Mouse (Mus musculus) mature B cell (primary cell): Measurements from ENCODE around the gene Thra.
"Not testable (repeated sequence)": the region's sequence is repeated elsewhere in the genome, so short reads cannot be mapped to it uniquely, and the experiment has no call there.

ENCODE experiments used
- in situ Hi-C: fragments of 300-500 bp; cut with MboI; formaldehyde crosslinking; loops from 2 replicates; pipeline ENCODE4 v1.14.3; 2019

Gene Thra

DNA sequence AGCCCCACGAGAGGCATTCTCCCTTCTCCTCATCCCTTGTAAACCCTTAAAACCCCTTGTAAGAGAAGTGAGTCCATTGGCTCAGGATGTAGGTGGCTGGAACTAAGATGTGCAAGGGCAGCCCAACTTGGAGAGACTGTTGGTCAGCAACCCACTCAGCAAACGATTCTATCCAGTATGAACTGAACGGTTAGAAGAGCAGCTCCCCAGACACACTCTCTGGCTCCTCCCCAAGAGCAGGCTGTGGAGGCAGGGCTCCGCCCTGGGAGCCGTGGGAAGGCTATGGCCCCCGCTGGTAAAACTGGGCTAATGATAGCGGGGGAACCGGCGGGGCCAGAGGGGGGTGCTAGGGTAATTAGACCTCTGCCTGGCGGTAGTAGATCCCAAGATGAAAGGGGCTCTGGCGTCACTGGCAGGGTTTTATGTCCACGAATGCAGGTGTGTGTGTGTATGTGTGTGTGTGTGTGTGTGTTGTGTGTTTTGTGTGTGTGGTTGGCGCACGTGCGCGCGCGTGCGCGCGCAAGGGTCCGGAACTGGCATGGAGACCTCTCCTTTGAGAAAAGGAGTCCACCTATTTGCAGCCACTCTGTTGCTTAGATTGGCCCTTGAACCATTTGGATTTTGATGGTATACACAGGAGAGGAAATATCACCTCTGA is at the start of gene Thra:
Gene Thra, plus strand, starts transcription at position 246 of the 658 bp plus-strand sequence.
- in situ Hi-C loops: no loop called here

DNA sequence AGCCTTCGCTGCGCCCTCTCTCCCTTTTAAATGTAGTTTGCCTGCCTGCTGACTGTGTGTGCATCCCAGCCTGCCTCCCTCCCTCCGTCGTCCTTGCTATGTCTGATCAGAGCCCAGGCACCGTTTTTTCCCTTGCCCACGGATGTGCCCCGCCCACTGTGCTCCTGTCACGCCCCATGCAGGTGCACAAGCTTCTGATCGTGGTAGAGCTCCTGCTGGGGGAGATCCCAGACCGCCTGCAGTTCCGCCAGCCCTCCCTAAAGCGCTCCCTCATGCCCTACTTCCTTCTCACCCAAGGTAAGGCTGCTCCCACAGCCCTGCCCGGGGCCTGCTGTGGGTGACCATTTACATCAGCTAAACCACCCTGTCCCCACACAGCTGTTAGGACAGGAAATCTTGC is 47.2 kb upstream of the Thra start:
- in situ Hi-C loops: no loop called here

DNA sequence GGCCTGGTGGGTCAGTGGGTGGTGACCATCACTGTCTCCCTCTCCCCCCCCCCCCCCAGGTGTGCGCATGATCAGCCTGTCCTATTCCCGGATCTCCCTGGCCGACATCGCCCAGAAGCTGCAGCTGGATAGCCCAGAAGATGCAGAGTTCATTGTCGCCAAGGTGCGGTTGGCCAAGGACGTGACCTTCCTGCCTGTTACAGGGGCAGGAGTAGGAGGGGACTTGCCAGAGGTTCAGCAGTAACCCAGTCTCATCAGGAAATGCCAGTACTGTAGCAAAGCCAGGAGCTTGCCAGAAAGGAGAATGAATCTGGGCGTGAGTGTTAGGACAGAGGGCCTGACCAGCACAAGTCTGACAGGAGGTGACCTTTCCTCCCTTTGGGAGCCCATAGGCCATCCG is 46.7 kb upstream of the Thra start:
- in situ Hi-C loops: no loop called here

DNA sequence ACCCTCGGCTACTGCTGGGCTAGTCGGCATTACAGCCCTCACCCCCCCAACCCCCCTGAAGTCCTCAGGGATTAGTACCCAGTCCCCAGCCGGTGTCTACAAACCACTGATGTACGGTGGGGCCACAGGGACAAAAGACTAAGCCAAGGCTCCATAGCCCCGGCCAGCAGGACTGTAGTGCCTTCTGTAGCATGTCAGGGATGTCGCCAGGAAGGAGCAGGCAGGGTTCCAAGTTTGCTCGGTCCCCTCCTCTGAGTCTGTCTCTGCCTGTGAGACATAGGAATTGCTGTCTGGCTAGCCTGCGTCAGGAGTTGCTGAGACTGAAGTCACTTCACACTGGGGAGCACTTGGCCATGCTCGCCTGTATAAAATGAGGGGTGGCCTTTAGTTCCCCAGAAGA is 46.1 kb upstream of the Thra start:
- in situ Hi-C loops: no loop called here

DNA sequence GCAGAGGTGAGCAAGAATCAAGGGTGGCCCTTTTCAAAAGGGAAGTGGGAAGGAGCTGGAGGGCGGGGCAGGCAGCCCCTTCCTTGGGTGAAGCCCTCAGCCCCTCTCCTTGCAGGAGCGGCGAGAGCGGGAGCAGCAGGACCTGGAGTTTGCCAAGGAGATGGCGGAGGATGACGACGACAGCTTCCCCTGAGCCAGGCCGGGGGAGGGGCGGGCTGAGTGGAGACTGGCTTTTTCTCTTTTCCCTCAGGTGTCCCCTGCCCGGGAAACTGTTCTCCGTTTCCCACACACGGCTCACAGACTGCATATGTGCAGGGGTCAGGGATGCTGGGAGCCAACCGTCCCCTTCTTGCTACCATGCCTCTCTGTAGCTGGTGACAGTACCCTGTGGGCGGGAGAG is 45.0 kb upstream of the Thra start:
- in situ Hi-C loops: no loop called here

DNA sequence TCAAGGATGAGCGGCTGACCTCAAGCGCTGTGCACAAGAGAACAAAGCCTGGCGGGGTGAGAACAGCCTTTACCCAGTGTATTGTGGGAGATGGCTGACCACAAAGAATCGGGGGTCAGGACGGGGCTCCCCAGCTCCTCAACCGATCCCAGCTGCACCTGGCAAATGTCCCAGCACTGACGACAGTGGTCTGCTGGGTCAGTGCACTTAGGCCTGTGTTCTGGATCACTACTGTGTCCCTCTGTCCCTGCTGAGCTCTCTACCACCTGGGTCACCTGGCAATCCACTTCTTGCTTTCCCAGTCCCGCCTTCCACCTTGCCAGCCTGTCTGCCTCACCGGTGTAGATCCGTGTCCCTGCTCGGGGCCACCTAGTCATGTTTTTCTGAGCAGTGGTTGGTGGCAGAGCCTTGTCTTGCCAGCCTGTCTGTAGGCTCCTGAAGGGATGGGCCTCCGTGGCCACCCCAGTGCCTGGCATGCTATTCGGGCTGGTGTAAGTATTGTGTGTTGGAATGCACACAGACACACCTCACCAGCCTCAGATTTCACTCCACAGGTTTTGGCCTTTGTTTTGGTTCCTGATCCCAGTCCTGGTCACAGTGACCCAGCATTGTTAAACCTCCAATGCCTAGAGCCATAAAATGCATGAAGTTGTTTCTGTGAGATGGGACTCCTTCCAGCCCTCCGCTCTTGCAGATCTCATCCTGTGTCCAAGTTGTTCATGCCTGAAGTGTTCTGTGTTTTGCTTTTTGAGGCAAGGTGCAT is 43.8 kb upstream of the Thra start:
- in situ Hi-C loops: no loop called here

DNA sequence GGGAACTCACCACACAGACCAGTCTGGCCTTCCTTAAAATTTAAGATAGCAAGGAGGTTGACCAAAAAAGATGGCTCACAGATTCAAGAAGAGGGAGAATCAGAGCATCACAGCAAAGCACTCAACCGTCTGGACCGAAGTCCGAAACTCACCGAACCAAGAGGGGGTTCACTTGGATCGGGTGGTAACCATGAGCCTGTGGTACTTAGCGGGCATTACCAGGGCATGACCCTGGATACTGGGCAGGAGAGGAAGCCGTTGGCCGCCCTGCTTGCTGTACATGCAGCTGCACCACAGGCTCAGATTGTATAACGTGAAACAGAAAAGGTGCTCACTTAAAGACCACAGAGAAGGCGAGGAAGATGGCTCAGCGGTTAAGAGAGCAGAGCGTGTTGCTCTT is 43.2 kb upstream of the Thra start:
- in situ Hi-C loops: no loop called here

DNA sequence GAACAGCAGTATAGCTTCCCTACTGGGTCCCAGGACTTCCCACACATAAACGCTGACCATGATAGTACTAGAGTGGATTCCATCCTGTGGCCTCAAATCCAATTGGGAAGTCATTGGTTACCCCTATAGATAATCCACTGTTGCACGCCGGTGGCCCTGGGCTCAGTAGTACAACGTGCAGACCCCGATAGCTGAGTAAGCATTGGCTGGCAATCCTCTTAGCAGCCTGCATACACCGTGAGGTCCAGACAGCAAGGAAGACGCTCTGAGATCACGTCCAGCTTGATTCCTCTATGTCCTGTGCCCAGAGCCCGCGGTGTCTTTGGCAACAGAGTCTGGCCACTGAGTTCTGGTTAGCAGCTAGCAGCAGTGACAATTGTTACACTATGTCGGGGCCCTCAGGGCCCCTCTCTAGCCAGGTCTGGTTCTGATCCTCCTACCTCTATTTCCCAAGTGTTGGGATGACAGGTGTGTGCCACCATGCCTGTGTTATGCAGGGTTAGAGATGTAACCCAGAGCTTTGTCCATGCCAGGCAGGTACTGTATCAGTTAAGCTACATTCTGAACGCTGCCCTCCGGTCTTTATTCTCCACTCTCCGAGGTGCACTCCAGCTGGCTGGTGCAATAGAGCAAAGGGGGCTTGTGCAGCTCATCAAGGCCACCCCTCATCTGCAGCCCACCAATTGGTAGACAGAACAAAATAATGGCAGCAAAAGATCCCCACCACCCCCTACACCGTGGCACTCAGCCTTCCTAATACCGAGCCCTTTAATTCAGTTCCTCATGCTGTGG is 41.4 kb upstream of the Thra start:
- in situ Hi-C loops: no loop called here

DNA sequence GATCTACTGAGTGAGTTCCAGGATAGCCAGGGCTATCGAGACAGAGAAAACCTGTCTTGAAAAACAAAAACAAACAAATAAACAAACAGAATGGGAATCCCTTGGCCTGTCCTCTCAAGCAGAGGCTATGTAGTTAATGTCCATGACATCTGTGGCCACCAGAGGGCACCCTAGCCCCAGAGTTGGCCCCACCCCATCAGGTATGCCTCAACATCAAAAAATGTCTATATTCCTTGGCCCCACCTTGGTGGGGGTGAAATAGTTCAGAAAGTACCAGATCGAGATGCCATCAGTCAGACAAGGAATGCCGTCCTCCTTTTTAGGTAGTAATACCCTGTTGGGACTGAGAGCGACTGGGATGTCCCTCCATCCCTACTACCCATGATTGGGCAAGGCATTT is 40.5 kb upstream of the Thra start:
- in situ Hi-C loops: no loop called here

DNA sequence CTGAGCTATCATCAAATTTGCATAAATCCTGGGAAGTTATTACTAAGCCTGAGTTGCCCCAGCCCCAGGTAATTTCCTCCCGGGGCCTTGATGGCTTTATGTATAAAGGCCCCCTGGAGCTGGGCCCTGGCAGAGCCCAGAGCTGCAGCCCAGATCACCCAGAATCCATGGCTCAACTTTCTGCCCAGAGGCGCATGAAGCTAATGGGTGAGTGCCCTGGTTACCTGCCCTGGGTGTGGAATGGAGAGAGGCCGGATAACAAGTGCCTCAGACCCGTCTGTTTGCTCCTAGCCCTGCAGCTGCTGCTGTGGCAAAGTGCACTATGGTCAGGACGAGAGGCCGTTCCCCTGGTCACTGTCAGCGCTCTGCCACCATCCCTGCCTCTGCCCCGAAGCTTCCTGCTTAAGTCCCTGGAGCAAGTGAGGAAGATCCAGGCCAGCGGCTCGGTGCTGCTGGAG is 39.2 kb upstream of the Thra start, which contains the start of gene Csf3:
Gene Csf3, plus strand, starts transcription at position 51 of the 458 bp plus-strand sequence.
- in situ Hi-C loops: no loop called here

DNA sequence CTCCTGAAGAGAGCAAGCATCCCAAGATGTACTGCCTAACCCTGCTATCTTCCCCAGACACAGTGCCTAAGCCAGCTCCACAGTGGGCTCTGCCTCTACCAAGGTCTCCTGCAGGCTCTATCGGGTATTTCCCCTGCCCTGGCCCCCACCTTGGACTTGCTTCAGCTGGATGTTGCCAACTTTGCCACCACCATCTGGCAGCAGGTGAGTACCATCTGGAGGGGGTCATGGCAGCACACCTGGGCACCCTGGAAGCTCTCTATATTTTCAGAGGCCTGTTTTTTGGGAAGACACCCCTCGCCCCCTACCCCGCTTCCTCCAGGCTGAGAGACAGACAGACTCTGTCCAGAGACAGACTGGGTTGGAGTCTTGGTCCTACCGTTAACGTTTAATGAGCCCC is 38.1 kb upstream of the Thra start:
- in situ Hi-C loops: no loop called here

DNA sequence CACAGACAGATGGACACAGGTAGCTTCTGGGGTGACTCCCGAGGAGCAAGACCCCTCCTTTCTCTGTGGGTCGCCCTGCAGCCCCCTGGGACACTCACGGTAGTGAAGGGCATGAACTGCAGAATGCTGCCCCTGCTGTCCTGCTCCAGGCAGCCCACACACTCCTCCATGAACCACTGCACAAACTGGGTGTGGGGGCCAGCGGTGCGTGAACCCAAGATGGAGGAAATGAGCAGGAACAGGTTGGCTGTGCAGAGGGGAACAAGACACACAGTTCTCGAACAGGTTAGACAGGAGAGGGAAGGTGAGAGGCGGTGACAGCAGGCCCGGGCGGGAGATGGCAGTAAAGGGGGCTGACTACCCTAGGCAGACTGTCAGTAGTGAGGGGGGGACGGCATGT is 35.4 kb upstream of the Thra start:
- in situ Hi-C loops: no loop called here

DNA sequence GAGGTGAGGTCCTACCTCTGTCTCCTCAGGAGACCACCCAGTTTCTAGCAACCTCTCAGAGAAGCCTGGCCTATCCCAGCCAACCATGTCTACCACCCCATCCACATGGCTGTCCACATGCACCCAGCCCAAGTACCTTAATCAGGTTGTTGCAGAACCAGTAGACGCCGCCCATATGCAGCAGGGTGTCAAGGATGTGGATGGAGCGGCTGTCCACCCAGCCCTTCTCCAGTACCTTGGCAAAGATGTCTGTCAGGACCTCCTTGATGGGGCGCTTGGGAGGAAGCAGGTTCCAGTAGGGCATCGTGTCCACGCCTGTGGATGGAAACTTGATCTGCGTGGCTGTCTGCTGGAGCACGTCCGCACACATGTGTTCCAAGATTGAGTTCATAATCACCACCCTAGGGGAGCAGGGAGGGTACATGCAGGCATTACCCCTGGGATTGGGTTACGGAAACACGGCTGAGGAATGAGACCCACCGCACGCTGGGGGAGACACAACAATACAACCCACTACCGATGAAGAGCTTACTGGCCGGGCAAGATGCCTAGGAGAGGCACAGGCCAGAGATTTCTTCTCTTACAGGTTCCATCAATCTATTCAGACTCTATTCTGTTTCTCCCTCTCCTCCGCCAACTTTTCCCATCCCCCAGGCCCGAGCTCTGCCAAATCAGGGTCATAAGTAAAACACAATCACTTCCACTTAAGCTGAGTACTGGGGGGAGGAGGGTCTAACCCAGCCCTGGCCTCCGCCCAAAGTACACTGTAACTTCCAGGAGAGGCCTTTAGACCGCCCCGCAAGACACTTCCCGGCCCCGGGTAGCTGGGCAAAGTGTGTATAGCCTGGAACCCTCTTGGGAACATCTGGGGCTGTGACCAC is 32.8 kb upstream of the Thra start:
- in situ Hi-C loops: no loop called here

DNA sequence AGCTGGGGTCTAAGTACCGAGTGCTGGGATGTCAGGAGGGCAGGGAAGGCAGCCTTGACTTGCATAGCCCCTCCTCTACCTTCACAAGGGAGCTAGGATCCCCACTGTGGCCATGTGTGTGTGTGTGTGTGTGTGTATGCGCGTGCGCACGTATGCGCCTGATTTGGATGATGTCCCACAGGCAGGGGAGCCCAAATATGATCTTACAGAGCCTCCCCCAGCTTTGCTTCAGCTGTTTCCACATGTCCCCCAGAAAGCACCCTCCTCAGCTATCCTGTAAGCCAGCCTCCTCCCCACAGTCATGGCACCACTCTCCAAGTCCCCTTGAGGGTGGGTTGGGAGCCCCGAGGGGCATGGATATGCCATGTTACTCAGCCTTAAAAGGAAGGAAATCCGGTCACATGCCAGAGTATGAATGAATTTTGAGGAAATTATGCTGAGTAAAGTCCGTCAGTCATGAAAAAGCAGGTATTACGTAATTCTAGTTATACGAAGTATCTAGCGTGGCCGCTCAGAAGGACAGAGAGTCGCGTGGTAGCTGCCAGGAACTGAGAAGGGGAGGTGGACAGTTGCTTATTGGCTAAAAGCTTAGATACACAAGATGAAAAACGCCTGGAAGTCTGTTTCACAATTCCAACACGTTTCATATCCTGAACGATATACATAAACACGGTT is 32.0 kb upstream of the Thra start:
- in situ Hi-C loops: no loop called here

DNA sequence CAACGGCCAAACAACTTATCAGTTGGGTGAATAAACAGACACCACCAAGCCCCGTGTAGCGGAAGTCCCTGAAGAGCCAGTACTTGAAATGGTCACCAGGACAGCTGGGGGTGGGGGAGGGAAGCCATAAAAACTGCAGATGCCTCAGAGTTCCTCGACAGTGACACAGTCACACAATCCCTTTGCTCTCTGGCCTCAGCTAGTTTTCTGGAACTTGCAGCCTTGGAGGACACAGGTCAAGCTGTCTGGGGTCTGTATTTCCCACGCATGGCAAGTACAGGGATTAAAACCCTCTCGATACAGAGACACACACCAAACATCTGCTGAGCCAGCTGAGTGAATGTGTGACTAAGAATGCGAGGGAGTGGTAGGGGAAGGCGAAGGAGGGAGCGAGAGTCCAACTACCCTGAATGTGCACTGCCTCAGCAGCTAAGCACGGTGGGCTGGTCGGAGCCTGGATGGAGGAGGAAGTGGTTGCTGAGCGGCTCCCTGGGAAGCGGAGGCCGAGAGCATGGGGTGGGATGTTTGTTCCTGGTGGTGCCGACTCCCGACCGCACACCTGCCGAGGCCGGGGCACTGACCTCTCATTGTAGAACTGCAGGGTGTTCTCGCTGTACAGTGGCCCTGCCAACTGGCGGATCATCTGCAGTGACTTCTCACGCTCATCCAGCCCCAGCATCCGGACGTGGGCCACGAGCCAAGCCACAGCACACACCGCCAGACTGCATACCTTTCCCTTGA is 31.3 kb upstream of the Thra start:
- in situ Hi-C loops: no loop called here

DNA sequence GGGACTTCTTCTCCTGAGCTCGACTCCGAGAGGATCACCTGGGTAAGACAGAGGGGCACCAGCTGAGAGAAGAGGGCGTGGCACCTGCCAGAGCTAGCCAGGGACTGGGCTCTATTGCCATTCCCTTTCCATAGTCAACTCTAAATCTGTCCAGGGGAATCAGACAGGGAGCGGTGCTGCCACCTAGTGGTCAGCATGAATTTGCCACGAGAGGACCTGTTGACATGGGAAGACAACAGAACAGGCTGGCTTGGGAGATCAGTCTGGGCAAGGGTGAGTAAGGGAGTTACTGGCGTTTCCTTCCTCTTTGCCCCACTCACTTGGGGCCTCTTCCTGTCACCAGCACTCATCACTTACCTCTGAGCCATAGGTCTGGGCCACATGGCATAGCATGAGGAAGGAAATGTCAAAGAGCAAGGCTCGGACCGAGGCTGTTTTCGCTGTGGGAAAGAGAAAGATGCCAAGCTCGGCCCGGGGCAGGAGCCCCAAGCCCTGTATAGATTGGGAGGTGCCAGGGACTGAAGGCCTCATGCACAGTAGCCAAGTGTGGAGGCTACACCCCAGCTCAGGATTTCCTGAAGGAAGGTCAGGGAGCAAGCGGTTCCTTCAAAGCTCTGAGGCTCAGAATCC is 29.9 kb upstream of the Thra start:
- in situ Hi-C loops: no loop called here

DNA sequence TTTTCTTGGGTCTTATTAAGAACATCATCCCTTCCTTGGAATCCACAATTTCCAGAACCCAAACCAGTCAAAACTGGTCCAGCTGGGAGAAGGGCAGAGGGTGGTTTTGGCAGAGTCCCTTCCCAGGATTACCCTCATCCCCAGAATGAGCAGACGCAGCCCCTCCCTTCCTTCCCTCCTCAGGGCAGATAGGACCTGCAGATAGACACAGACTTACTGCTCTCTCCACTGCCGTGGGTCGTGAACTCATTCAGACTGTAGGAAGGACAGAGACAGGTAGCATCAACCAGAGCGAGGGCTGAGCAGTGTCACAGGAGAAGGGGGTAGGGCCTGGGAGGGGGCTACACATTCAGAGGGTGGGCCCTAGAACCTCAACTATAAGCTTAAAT is 29.4 kb upstream of the Thra start:
- in situ Hi-C loops: no loop called here

DNA sequence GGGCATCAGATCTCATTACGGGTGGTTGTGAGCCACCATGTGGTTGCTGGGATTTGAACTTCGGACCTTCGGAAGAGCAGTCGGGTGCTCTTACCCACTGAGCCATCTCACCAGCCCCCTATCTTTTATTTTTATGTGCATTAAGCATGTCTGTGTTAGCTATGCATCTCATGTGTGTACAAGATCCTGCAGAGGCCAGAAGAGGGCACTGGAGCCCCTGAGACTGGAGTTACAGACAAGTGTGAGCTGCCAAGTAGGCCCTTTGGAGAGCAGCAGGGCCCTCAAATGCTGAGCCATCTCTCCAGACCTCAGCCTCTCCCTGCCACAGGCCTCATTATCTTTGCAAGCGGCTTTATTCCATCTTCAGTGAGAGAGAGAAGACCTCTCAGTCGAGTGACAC is 28.4 kb upstream of the Thra start:
- in situ Hi-C loops: not testable (repeated sequence)

DNA sequence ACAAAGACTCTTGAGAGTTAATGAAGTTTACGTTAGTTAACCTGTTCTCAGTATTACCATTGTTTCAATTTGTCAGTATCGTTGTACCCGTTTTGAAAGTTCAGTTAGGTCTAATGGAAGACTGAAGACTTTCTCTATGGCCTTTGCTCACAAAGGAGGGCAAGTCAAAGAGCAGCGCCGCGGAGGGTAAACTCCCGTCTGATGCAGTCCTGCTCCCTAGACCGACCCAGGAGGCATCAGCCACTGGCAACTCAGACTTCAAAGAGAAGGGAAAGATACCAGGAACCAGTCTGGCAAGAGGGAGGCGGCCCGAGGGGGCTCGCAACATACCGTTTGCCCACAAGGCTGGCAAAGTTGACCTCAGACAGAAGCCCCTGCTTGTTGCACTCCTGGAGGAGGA is 26.7 kb upstream of the Thra start:
- in situ Hi-C loops: no loop called here

DNA sequence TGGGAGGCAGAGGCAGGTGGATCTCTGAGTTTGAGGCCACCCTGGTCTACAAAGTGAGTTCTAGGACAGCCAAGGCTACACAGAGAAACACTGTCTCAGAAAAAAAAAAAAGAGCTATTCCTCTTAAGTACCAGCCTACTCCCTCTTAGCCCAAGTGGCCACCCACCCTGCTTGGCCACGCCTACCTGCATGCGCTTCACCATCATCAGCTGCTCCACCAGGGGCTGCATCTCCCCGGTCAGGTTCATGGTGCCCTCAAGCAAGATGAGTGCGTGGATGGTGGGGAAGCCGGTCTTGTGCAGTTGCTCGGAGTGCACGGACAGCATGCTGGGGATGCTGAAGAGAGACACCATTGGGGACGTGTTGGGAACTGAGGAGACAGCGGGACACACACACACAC is 24.5 kb upstream of the Thra start:
- in situ Hi-C loops: no loop called here
